Mouse (Mus musculus) heart, embryonic 10.5 days (tissue): ENCODE measurements at regions not wholly inside any gene's neighbourhood (a gene's known extent, or its start where the extent isn't known, plus 50 kb on each side); places are given as distances from the start of the nearest gene placed in this dataset.

Experiments
- DNase-seq: peaks from one replicate; pipeline ENCODE4 v3.0.0-alpha.2; 2017; ENCODE audit warnings: low spot score
- H3K27ac ChIP-seq: fragments of 300-500 bp; sonication (generic); 2 replicates; pipeline ENCODE4 v1.5.1; 2016; ENCODE audit warnings: mild to moderate bottlenecking
- H3K27me3 ChIP-seq: fragments of 300-500 bp; sonication (generic); 2 replicates; pipeline ENCODE4 v1.6.1; 2016; ENCODE audit warnings: mild to moderate bottlenecking; ENCODE audit not compliant: poor library complexity, insufficient read depth, severe bottlenecking
- H3K36me3 ChIP-seq: fragments of 300-500 bp; sonication (generic); 2 replicates; pipeline ENCODE4 v1.6.1; 2016; ENCODE audit warnings: mild to moderate bottlenecking, moderate library complexity
- H3K4me1 ChIP-seq: fragments of 300-500 bp; sonication (generic); 2 replicates; pipeline ENCODE4 v1.6.1; 2016; ENCODE audit warnings: mild to moderate bottlenecking
- H3K4me3 ChIP-seq: fragments of 300-500 bp; sonication (generic); 2 replicates; pipeline ENCODE4 v1.5.1; 2016; ENCODE audit warnings: mild to moderate bottlenecking, moderate library complexity
- H3K9me3 ChIP-seq: fragments of 300-500 bp; sonication (generic); 2 replicates; pipeline ENCODE4 v1.6.1; 2016; ENCODE audit warnings: mild to moderate bottlenecking, moderate library complexity
- WGBS: fragments of 180-500 bp; shearing (Covaris S2); methylation state at CpG from one replicate; pipeline ENCODE4 v1.1.7; 2016; 5-methylcytosine and 5-hydroxymethylcytosine counted together

DNA sequence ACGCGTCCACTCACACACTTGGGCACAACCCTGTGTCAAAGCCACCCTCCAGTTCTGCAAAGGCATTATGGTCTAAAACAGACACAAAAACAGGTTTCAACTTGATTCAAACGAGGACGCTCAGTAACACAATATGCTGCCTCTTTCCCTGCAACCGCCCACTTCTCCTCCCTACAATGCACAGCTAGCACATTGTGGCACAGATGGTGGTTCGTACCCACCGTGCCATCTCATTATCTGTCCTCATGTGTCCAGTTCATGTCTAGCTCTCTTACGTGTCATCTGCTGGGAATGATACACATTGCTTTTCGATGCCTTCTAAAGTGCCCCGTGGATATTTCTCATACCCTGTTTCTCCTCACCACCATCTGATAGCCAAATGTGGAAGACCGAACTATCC, 154.4 kb upstream of the Lnx1 start:
- 79% methylated on average over 11 of the region's 11 CpGs for WGBS
- H3K4me1 ChIP-seq = peaks cover 6% of the 10 kb centered on the region; the same call in 1 of the 2 replicates
- no peaks in the 10 kb centered on the region for H3K36me3 ChIP-seq
- no peak for DNase-seq
- H3K4me3 ChIP-seq = no peak overlapping the region
- no peaks in the 10 kb centered on the region for H3K9me3 ChIP-seq
- H3K27me3 ChIP-seq = no peaks in the 10 kb centered on the region
- no peak overlapping the region for H3K27ac ChIP-seq

GRCm38 (mm10) chr5:74847824-74848223, 145.1 kb upstream of the Lnx1 start:
- no peak overlapping the region for H3K27ac ChIP-seq
- H3K27me3 ChIP-seq = no peaks in the 10 kb centered on the region
- no peak for DNase-seq
- peaks cover 3% of the 10 kb centered on the region; the same call in 1 of the 2 replicates for H3K4me1 ChIP-seq
- H3K4me3 ChIP-seq = no peak overlapping the region
- WGBS = 55% methylated on average over 6 of the region's 6 CpGs
- no peaks in the 10 kb centered on the region for H3K9me3 ChIP-seq
- H3K36me3 ChIP-seq = no peaks in the 10 kb centered on the region

GRCm38 (mm10) chr5:74846674-74847073, 144.0 kb upstream of the Lnx1 start:
- Histone ChIP-seq H3K4me1 (peaks cover 3% of the 10 kb centered on the region; the same call in 1 of the 2 replicates), H3K9me3 (no peaks in the 10 kb centered on the region), H3K27me3 (no peaks in the 10 kb centered on the region), H3K36me3 (no peaks in the 10 kb centered on the region), H3K27ac (no peak overlapping the region), H3K4me3 (no peak overlapping the region)
- no peak for DNase-seq
- WGBS = 79% methylated on average over 5 of the region's 5 CpGs

GRCm38 (mm10) chr5:74834401-74834800, 131.7 kb upstream of the Lnx1 start:
- whole genome bisulfite sequencing = 78% methylated on average over 2 of the region's 2 CpGs
- H3K27ac ChIP-seq = no peak overlapping the region
- H3K9me3 ChIP-seq = no peaks in the 10 kb centered on the region
- no peak overlapping the region for H3K4me3 ChIP-seq
- H3K36me3 ChIP-seq = no peaks in the 10 kb centered on the region
- no peaks in the 10 kb centered on the region; the same call in 1 of the 2 replicates for H3K27me3 ChIP-seq
- no peak for DNase-seq
- H3K4me1 ChIP-seq = peaks cover 7% of the 10 kb centered on the region

GRCm38 (mm10) chr5:74833887-74834286, 131.2 kb upstream of the Lnx1 start:
- no peak overlapping the region for H3K27ac ChIP-seq
- no peaks in the 10 kb centered on the region for H3K36me3 ChIP-seq
- peaks cover 2% of the 10 kb centered on the region; the same call in 1 of the 2 replicates for H3K27me3 ChIP-seq
- H3K9me3 ChIP-seq = no peaks in the 10 kb centered on the region
- DNase-seq = no peak
- WGBS = 81% methylated on average over 4 of the region's 4 CpGs
- H3K4me1 ChIP-seq = peaks cover 1% of the 10 kb centered on the region
- no peak overlapping the region for H3K4me3 ChIP-seq

DNA sequence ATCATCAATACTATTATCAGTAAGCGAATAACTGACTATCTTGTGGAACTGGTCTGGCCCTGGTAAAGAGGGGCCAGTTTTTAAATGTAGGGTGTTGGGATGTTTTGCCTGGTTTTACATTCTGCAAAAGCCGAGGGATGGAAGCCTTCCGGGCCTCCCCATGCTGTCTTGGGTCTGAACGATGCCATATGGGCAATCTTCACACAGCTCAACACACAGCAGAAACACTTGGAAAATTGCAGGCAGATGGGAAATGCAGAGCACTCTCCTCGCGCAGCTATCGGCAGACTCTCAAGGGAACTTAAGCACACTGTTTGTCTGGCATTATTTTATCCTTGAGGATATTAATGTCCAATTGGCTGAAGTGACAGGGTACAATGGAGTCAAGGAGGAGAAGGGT, 129.3 kb upstream of the Lnx1 start:
- no peak for DNase-seq
- Histone ChIP-seq H3K27ac (no peak overlapping the region), H3K36me3 (no peaks in the 10 kb centered on the region), H3K27me3 (peaks cover 5% of the 10 kb centered on the region; the same call in 1 of the 2 replicates), H3K4me1 (no peaks in the 10 kb centered on the region; the same call in 1 of the 2 replicates), H3K4me3 (no peak overlapping the region), H3K9me3 (no peaks in the 10 kb centered on the region)
- WGBS = 85% methylated on average over 7 of the region's 7 CpGs

DNA sequence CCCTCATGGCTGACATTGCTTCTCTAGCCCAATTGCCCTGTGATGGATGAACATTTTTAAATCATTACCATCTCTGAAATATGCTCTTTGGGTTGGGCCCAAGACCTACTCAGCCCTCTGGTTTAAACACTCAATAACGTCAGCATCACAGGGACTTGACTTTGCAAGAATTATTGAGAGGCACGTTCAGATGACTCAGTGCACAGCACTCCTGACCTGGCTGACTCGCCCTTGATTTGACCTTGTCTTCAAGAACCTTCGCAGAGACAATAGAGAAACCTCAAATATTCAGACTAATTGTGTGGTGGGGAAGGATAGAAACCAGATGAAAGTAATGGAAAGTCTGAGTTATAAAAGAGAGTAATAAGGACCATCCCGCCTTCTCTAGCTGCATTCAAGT, 127.9 kb upstream of the Lnx1 start:
- no peaks in the 10 kb centered on the region for H3K9me3 ChIP-seq
- H3K27me3 ChIP-seq = peaks cover 9% of the 10 kb centered on the region; the same call in 1 of the 2 replicates
- no peaks in the 10 kb centered on the region for H3K36me3 ChIP-seq
- H3K4me1 ChIP-seq = no peaks in the 10 kb centered on the region; the same call in 1 of the 2 replicates
- no peak overlapping the region for H3K27ac ChIP-seq
- 58% methylated on average over 5 of the region's 5 CpGs for WGBS
- DNase-seq = no peak
- H3K4me3 ChIP-seq = no peak overlapping the region

- no peak for DNase-seq
- Histone ChIP-seq H3K27me3 (peaks cover 13% of the 10 kb centered on the region; the same call in 1 of the 2 replicates), H3K27ac (no peak overlapping the region), H3K4me1 (no peaks in the 10 kb centered on the region; the same call in 1 of the 2 replicates), H3K4me3 (no peak overlapping the region), H3K9me3 (no peaks in the 10 kb centered on the region), H3K36me3 (no peaks in the 10 kb centered on the region)
- 79% methylated on average over 9 of the region's 9 CpGs for WGBS
Observed at GRCm38 (mm10) chr5:74829003-74829402, 126.3 kb upstream of the Lnx1 start.

GRCm38 (mm10) chr5:74827944-74828343, 125.2 kb upstream of the Lnx1 start:
- Histone ChIP-seq H3K4me1 (no peaks in the 10 kb centered on the region; the same call in 1 of the 2 replicates), H3K36me3 (no peaks in the 10 kb centered on the region), H3K27me3 (peaks cover 22% of the 10 kb centered on the region; the same call in 1 of the 2 replicates), H3K9me3 (no peaks in the 10 kb centered on the region), H3K4me3 (no peak overlapping the region), H3K27ac (no peak overlapping the region)
- WGBS = 72% methylated on average over 4 of the region's 4 CpGs
- no peak for DNase-seq

GRCm38 (mm10) chr5:74825517-74826254, 123.0 kb upstream of the Lnx1 start:
- H3K4me3 ChIP-seq = no peak overlapping the region
- no peaks in the 10 kb centered on the region for H3K36me3 ChIP-seq
- H3K27ac ChIP-seq = no peak overlapping the region
- H3K9me3 ChIP-seq = no peaks in the 10 kb centered on the region
- H3K4me1 ChIP-seq = no peaks in the 10 kb centered on the region; the same call in 1 of the 2 replicates
- H3K27me3 ChIP-seq = peaks cover 33% of the 10 kb centered on the region
- 74% methylated on average over 5 of the region's 5 CpGs for WGBS
- DNase-seq = no peak

DNA sequence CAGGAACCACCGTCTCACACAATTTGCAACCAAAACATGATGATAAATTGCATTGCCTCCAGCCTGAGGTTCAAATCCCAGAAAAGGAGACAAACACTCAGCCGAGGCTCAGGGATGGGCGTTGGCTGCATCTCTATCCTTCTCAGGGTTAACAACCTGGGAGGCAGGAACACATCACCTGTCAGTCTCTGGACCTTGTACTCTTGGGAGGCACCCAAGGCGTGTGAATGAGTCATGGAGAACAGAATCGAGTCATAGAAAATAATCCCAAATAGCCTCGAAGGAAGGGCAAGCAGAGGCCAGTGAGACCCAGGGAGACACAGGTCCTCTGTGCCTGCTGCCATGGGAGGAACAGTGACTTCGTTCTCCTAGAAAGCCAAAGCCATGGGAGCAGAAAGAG, 121.0 kb upstream of the Lnx1 start:
- H3K9me3 ChIP-seq = no peaks in the 10 kb centered on the region
- H3K4me3 ChIP-seq = no peak overlapping the region
- 80% methylated on average over 7 of the region's 7 CpGs for WGBS
- H3K27ac ChIP-seq = no peak overlapping the region
- H3K27me3 ChIP-seq = peaks cover 30% of the 10 kb centered on the region
- no peaks in the 10 kb centered on the region for H3K4me1 ChIP-seq
- H3K36me3 ChIP-seq = no peaks in the 10 kb centered on the region
- DNase-seq = no peak

- Histone ChIP-seq H3K36me3 (no peaks in the 10 kb centered on the region), H3K4me1 (peaks cover 6% of the 10 kb centered on the region), H3K4me3 (no peak overlapping the region), H3K27ac (no peak overlapping the region), H3K27me3 (peaks cover 35% of the 10 kb centered on the region), H3K9me3 (no peaks in the 10 kb centered on the region)
- WGBS = 69% methylated on average over 4 of the region's 4 CpGs
- DNase-seq = no peak
Observed at GRCm38 (mm10) chr5:74821969-74822368, 119.3 kb upstream of the Lnx1 start.

GRCm38 (mm10) chr5:74816523-74816922, 113.8 kb upstream of the Lnx1 start:
- 77% methylated on average over 5 of the region's 5 CpGs for WGBS
- no peaks in the 10 kb centered on the region for H3K36me3 ChIP-seq
- peaks cover 6% of the 10 kb centered on the region for H3K4me1 ChIP-seq
- DNase-seq = no peak
- no peak overlapping the region for H3K4me3 ChIP-seq
- H3K27me3 ChIP-seq = peaks cover 46% of the 10 kb centered on the region
- H3K27ac ChIP-seq = no peak overlapping the region
- H3K9me3 ChIP-seq = no peaks in the 10 kb centered on the region
